Mouse (Mus musculus) splenic B cell, adult 2 months (primary cell): ENCODE measurements around the gene Ntpcr.

Experiments
- DNase-seq: peaks from one replicate; pipeline ENCODE4 v3.0.0-alpha.2; 2011; ENCODE audit warnings: low read depth, low spot score
- H3K27me3 ChIP-seq: 2 replicates; pipeline ENCODE4 v1.6.1; 2012; ENCODE audit warnings: mild to moderate bottlenecking, low read length, moderate library complexity, mixed read lengths; ENCODE audit not compliant: control insufficient read depth, poor library complexity, insufficient read depth, severe bottlenecking
- H3K36me3 ChIP-seq: 2 replicates; pipeline ENCODE4 v1.6.1; 2012; ENCODE audit warnings: mild to moderate bottlenecking, low read length, moderate library complexity, mixed read lengths; ENCODE audit not compliant: control insufficient read depth, poor library complexity, insufficient read depth, severe bottlenecking

The Ntpcr gene

DNA sequence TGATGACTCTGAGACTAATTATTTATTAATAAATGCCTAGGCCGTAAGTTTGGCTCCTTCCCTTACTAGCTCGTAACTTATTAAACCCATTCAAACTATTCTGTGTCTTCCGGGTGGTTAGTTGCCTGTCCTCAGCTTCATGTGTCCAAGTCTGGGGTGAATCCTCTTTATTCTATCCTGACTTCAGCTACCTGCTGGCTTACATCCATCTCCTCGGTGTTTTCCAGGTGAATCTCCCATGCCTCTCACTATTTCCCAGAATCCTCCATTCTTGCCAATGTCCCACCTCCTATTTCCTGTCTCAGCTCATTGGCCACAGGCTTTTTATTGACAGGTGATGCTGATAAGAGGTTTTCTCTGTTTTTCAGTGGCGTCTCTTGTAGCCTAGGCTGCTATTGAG is 20.6 kb upstream of the Ntpcr start:
- Histone ChIP-seq H3K36me3 (no peaks in the 10 kb centered on the region), H3K27me3 (no peaks in the 10 kb centered on the region)
- DNase-seq = no peak

DNA sequence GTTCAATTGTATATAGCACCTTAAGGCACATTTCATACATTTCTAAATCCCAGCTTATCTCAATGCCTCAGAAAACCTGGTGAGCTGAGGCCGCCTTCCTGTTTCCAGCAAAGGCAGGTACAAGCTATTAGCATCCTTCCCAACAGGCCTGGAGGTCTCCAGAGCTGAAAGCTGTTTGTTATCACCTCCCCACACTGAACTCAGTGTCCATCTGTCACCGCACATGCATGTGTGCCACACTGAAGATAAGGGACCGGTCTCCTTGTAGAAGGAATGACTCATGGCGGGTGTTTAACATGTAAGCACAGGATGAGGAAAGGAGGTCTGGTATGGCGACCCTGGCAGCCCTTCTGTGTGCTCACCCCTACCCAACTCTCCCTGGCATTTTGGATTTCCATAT is 18.2 kb upstream of the Ntpcr start:
- DNase-seq = no peak
- no peaks in the 10 kb centered on the region for H3K27me3 ChIP-seq

DNA sequence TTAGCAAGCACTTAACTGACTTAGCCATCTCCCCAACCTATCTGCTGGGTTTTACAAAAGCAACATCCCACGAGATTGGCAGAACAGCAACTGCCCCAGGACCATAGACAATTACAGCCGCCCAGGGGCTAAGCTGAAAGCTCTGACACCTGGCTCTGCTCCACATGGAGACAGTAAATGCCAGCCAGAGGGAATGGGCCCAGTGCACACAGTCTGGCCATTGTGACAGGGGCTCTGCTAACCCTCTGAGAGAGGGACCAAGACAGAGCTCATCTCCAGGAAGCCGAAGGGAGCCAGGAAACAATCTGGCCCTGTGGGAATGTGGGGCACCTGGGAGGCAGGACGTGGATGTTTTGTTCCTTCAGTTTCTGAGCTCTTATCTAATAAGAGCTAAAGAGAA is 13.6 kb upstream of the Ntpcr start:
- Histone ChIP-seq H3K36me3 (no peaks in the 10 kb centered on the region), H3K27me3 (no peaks in the 10 kb centered on the region)
- DNase-seq = no peak

More for the DNA sequence above, 18.2 kb upstream of the Ntpcr start:
- no peaks in the 10 kb centered on the region for H3K36me3 ChIP-seq

DNA sequence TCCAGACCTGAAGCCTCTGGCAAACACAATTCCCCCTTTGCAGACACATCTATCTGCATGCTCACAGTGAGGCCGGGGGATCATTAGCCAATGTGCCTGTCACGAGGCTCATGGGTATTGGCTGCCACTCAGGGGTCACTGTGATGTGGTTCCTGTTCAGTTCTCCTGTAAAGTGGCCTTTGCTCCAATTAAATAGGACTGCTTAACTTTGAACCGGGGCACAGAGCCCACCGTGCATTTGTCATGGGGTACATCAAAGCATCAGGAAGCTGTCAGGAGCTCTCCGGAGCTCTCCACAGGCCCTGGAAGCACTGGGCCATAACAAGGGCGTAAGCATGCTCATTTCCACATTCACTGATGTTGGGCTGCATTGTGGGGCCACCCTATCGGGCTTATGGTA is 13.2 kb upstream of the Ntpcr start:
- no peak for DNase-seq
- no peaks in the 10 kb centered on the region for H3K36me3 ChIP-seq

DNA sequence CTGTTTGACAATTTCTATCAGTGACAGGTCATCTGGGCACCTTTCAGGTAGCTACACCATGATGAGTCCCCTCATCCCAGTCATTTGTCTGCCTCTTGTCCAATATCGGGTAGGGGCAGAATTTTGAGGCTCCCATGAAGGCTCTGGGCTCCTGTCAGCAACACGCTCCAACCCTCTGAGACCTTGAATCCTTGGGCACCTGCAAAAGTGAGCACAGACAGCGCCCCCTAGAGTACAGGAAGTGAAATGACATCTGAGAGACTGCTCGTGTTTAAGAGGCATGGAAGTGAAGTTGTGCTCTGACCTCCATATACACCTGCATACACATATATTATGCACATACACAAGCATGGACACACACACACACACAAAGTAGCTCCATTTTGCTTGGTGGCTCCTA is 10.8 kb upstream of the Ntpcr start:
- peak; percentile 49 for DNase-seq
- Histone ChIP-seq H3K27me3 (no peaks in the 10 kb centered on the region), H3K36me3 (no peaks in the 10 kb centered on the region)

More for the DNA sequence above, 13.2 kb upstream of the Ntpcr start:
- H3K27me3 ChIP-seq = no peaks in the 10 kb centered on the region

DNA sequence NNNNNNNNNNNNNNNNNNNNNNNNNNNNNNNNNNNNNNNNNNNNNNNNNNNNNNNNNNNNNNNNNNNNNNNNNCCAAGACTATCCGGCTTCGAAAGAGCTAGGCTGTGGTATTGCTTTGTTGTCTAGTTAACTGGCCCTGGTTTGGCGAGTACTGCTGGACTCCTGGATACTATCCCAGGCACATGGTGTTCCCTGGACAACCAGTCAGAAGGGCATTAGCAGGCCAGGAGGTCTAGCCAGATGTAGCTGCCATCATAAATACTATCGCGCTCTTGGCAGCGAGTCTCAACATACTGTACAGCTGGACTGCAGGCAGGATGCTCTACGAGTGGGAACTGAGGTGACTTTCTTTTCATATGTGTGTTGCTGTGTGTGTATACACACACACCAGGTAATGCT is 7.1 kb upstream of the Ntpcr start:
- no peaks in the 10 kb centered on the region for H3K36me3 ChIP-seq
- H3K27me3 ChIP-seq = no peaks in the 10 kb centered on the region
- no peak for DNase-seq

DNA sequence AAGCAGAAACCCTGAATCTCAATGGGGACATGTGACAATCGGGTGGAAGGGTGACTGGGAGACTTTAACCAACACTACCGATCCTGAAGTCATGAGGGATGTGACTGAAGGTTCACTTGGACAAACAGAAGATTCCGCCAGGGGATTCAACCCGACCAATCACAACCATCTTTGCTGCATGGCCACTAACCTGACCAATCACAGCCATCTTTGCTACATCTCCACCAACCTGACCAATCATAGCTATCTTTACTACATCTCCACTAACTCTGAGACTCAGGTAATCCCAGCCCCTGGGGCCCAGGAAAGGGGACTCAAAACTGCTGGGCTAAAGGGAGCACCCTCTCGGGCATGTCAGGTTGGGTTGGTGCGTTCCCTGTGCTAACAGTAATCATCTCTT is 6.3 kb upstream of the Ntpcr start:
- DNase-seq = no peak
- no peaks in the 10 kb centered on the region for H3K27me3 ChIP-seq
- no peaks in the 10 kb centered on the region for H3K36me3 ChIP-seq

DNA sequence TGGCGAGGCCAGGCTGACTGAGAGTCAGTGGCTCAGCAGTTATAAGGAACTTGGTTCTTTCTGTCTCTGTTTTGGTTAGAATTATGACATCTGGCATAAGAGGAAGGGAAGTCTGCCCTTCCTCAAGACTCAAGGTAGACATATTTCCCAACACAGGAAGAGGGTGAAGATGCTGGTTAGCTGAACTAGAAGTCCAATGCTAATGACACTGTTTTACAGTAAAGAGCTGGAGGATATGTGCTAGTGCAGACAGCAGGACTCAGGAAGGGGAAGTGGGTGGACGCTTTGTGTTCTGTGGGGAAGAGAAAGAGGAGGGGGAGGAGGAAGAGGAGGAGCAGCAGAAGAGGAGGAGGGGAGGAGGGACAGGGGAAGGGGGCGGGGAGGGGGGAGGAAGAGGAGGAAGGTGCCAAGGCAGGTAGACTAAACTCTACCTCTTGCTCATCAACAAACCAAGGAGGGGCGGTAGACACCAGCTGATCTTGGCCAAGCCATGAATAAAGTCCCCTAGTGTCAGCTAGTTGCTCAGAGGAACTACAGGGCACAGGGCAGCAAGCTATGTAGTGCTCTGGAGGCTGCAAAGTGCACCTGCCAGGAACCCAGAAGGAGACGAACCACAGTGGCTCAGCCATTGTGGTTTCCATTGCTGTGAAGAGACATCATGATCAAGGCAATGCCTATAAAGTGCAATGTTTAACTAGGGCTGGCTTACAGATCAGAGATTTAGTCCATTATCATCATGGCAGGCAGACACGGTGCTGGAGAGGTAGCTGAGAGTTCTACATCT is 4.5 kb upstream of the Ntpcr start:
- Histone ChIP-seq H3K36me3 (no peaks in the 10 kb centered on the region), H3K27me3 (no peaks in the 10 kb centered on the region)
- peak; percentile 59 for DNase-seq

DNA sequence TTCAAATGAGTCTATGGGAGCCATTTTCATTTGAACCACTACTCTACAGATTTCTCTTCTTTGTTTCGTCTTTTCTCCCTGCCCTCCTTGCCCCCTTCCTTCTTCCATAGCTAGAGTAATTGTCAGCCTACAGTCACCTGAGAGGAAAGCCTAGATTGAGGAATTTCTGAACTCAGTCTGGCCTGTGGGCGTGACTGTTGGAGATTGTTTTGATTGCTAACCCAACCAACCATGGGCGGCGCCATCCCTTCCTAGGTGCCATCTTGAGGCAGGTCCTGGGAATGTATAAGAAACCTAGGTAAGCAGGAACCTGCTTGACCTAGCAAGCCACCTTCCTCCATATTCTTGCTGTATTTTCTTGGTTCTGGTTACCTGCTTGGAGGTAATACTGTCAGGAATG is 3.6 kb upstream of the Ntpcr start:
- Histone ChIP-seq H3K36me3 (no peaks in the 10 kb centered on the region), H3K27me3 (no peaks in the 10 kb centered on the region)
- no peak for DNase-seq

DNA sequence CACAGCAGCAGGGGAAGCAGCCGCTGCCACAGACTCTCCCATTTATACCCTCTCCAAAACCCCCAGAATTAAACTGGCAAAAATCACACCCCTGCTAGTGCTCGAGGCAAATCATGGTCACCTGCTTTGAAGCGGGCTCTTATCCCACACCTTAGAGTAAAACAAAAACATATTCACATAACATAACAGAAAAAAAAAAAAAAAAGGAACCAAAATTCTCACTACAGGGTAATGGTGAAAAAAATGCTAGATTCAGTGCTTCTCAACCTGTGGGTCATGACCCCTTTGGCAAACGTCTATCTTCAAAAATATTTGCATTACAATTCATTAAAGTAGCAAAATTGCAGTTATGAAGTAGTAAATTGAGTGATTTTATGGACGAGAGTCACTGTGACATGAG is 2.8 kb upstream of the Ntpcr start:
- H3K27me3 ChIP-seq = no peaks in the 10 kb centered on the region
- H3K36me3 ChIP-seq = no peaks in the 10 kb centered on the region
- DNase-seq = no peak

DNA sequence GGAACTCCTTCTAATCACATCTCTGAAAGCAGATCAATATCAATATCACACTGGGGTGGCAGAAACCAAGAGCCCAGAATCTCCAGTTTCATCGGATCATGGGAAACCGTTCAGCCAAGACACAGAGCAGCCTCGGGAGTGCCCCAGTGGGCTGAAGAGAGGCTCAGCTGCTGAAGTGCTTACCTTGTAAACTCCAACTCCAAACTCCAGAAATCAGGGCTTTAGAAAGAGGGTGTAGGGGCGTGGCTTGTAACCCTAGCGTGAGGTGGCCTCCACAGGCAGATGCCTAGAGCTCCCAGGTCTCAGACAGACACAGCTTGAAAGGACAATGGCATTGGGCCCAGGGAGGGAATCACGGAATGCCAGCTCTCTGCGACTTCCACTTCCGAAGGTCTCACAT is 2.0 kb upstream of the Ntpcr start:
- Histone ChIP-seq H3K36me3 (no peaks in the 10 kb centered on the region), H3K27me3 (no peaks in the 10 kb centered on the region)
- no peak for DNase-seq

DNA sequence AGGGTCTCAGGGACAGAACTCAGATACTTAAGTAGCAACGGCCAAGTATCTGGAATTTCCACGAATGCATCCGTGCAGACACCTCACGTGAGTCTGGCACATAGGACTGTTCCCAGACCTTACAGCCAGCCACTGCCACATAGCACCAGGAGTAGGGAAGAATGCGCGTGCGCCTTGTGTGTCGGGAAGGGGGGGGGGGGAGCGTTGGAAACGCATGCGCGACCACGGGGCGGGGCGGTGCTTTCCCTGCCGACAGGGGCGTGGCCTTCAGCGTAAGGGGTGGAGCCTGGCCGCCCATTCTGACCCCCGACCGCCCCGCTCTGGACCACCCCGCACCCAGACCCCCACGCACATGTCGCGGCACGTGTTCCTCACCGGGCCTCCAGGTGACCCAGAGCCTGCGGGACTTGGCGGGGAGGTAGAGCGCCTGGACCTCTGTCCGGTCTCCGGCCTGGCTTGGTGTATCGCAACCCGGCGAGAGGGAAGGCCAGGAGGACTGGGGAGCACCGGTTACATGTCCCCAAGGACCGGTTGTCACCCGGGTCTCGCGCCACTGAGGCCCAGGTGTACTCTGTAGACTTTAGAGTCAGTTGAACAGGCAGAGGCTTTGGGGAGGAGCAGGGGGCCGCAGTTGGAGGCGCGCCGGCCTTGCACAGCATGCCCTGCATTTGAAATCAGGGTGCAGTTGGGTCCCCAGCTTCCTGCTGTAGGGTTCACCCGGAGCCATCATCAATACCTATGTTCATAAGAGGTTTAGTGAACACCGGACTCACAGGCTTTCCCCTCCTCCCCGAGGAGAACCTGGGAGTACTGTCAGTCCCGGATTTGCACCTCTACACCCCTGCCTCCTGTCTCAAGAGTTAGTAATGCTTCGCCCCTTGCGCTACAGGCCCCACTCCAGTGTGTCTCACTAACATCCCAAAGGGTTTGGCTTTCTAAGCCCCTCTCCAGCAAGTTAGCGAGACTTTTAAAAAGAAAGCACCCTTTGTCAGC is 4.5 kb downstream of the Ntpcr start:
- DNase-seq = peak; percentile 75
- H3K36me3 ChIP-seq = peaks cover 2% of the 10 kb centered on the region
- no peaks in the 10 kb centered on the region for H3K27me3 ChIP-seq

DNA sequence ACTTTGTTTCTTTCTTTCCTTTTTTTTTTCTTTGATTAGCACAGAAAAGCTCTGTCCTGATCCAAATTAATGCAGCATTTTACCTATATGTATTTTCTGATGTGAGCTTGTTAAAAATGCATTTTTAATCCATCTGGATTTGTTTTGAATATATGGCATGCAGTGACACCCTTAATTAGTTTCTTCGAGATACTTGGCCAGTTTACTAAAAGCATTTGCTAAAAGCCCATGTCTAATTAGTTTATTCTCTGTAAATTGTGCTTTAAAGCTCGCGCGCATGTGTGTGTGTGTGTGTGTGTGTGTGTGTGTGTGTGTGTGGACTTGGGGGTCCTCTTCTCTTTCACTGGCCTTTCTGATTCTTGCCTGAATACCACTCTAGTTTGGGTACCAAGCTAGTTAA is 9.2 kb downstream of the Ntpcr start:
- H3K36me3 ChIP-seq = peaks cover 2% of the 10 kb centered on the region
- no peaks in the 10 kb centered on the region for H3K27me3 ChIP-seq
- no peak for DNase-seq

DNA sequence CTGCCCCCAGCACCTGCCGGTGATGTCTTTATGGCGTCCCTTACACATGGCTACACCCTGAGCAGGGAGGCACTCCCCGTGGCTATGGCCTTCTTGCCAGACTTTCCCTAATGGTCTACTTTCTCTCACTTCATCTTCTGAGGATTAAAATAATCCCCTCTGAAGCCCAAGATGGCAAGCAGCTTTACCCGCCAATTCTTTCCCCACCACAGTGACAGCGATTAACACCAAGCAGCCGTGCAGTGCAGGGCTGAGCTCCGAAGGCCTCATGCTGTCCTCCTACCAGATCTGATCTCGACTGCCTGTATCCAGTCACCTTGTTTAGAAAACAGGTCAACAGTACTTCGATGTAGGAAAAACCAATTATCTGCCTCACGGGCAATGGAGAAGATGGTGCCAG is 10.9 kb downstream of the Ntpcr start:
- no peak for DNase-seq

DNA sequence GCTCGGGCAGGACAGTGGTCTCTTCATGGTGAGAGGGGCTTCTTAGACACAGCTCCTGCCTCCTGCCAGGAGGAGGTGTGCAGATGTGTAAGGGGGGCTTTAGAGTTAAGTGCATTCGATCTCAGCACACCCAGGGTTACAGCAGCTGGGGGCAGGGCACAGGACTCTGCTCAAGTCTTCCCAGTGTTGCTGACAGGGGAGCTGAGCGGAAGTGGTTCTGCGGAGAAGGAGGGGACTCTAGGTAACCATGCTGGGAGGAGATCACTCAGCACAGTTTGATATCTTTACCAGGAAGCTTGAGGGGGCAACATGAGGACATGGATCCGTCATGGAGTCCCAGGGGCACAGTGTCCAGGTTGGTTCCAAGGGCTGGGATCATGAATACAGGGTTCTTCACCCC is 11.6 kb downstream of the Ntpcr start:
- DNase-seq = no peak
- peaks cover 2% of the 10 kb centered on the region for H3K36me3 ChIP-seq
- H3K27me3 ChIP-seq = no peaks in the 10 kb centered on the region

More for the DNA sequence above, 10.9 kb downstream of the Ntpcr start:
- Histone ChIP-seq H3K27me3 (no peaks in the 10 kb centered on the region), H3K36me3 (peaks cover 2% of the 10 kb centered on the region)
